Mouse (Mus musculus): ENCODE data around the gene Edil3. TPM values are rescaled to one million over a fixed set of nuclear protein-coding genes. Genes with fewer than 3 reads are reported as not detected.

Gene Edil3
- 20.5 and 20.8 TPM in 2 replicates for polyA plus RNA-seq (2012; rRNA removed)

DNA sequence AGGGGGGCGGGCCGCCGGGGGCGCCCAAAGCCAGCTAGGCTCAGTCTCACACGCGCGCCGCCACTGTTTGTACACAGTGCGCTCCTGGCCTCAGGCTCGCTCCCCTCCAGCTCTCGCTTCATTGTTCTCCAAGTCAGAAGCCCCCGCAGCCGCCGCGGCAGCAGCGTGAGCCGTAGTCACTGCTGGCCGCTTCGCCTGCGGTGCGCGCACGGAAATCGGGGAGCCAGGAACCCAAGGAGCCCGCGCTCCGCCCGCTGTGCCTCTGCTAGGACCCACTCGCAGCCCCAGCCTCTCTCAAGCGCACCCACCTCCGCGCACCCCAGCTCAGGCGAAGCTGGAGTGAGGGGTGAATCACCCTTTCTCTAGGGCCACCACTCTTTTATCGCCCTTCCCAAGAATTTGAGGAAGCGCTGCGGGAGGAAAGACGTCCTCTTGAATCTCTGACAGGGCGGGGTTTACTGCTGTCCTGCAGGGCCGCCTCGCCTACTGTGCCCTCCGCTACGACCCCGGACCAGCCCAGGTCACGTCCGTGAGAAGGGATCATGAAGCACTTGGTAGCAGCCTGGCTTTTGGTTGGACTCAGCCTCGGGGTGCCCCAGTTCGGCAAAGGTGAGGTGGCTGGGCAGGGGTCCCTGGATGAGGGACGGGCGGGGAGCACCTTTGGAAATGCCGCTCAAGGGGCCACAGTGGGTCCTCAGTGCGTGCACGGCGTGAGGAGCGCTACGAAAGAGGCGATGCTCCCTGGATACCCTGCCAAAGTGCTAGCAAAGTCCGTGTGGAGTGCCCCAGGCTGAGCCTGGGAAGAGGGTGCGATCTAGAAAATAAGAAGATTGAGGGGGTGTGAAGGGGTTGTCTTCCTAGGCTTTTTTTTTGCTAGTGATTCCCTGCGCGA lies at the start of gene Edil3:
TSS of gene Edil3 (plus strand) at position 33 of the 892 bp plus-strand sequence.

All from central nervous system, embryonic 14 days (tissue).